Mouse (Mus musculus) myocyte (in vitro differentiated cells): ENCODE data around the gene Pde1c.

Experiments used
- CEBPB ChIP-seq: IDR thresholded peaks from 2 replicates; pipeline ENCODE4 v1.6.1; 2011; ENCODE audit warnings: mild to moderate bottlenecking, moderate library complexity; ENCODE audit not compliant: poor library complexity, insufficient read depth, severe bottlenecking
- E2F4 ChIP-seq: IDR thresholded peaks from one replicate; pipeline ENCODE4 v1.6.1; 2011; ENCODE audit warnings: mild to moderate bottlenecking, control low read depth, moderate library complexity; ENCODE audit not compliant: insufficient read depth
- MAX ChIP-seq: IDR thresholded peaks from one replicate; pipeline ENCODE4 v1.6.1; 2011; ENCODE audit warnings: low read depth, mild to moderate bottlenecking, control low read depth
- MYOD1 ChIP-seq, 3 experiments: IDR thresholded peaks; one replicate each; pipeline ENCODE4 v1.6.1; 2011; ENCODE audit warnings: control low read depth in 2 of 3, low read depth in 2 of 3, mild to moderate bottlenecking in 2 of 3, moderate library complexity in 1 of 3; ENCODE audit not compliant: insufficient read length in 2 of 3, control insufficient read depth in 1 of 3
- MYOG ChIP-seq, 3 experiments: IDR thresholded peaks; one replicate each; pipeline ENCODE4 v1.6.1; 2011; ENCODE audit warnings: control low read depth in 2 of 3, low read depth in 2 of 3, mild to moderate bottlenecking in 2 of 3; ENCODE audit not compliant: insufficient read length in 2 of 3, control insufficient read depth in 1 of 3, insufficient read depth in 1 of 3
- POLR2A ChIP-seq: IDR thresholded peaks from one replicate; pipeline ENCODE4 v1.6.1; 2011; ENCODE audit warnings: low read depth, mild to moderate bottlenecking, control low read depth, moderate library complexity; ENCODE audit not compliant: insufficient read length
- POLR2AphosphoS2 ChIP-seq: IDR thresholded peaks from one replicate; pipeline ENCODE4 v1.6.1; 2011; ENCODE audit warnings: low read depth, control low read depth; ENCODE audit not compliant: insufficient read length
- REST ChIP-seq: IDR thresholded peaks from one replicate; pipeline ENCODE4 v1.6.1; 2011; ENCODE audit warnings: mild to moderate bottlenecking, control low read depth, moderate library complexity; ENCODE audit not compliant: insufficient read depth, insufficient read length
- SRF ChIP-seq: IDR thresholded peaks from one replicate; pipeline ENCODE4 v1.6.1; 2011; ENCODE audit warnings: low read depth; ENCODE audit not compliant: control insufficient read depth, insufficient read length
- TCF3 ChIP-seq: IDR thresholded peaks from one replicate; pipeline ENCODE4 v1.6.1; 2011; ENCODE audit warnings: low read depth, control low read depth; ENCODE audit not compliant: insufficient read length
- USF1 ChIP-seq: IDR thresholded peaks from one replicate; pipeline ENCODE4 v1.6.1; 2011; ENCODE audit warnings: low read depth, mild to moderate bottlenecking, control low read depth, moderate library complexity

- TF ChIP-seq POLR2A, result no peak
- TF ChIP-seq MYOG (IDR thresholded peaks at IDR 0.05; ENCODE audit: control insufficient read depth in 1 of 3, insufficient read depth in 1 of 3, insufficient read length in 2 of 3, low read depth in 2 of 3), result no peak
- no peak for TF ChIP-seq E2F4
- TF ChIP-seq MAX, result no peak
- no peak for TF ChIP-seq TCF3
- no peak for TF ChIP-seq USF1
- TF ChIP-seq CEBPB, result no peak
- no peak for TF ChIP-seq SRF
- TF ChIP-seq POLR2AphosphoS2, result no peak
- no peak for TF ChIP-seq MYOD1 (IDR thresholded peaks at IDR 0.05; ENCODE audit: control insufficient read depth in 1 of 3, insufficient read length in 2 of 3, low read depth in 2 of 3)
- TF ChIP-seq REST, result no peak
These were observed 143.1 kb downstream of the Pde1c start for GRCm38 (mm10) chr6:56425846-56426245.
